In genomic region chr8:48016538-48016937, GRCm38 (mm10) we compare ENCODE assay signal across 8 mouse cellular contexts. TPM values are rescaled to one million over a fixed set of nuclear protein-coding genes. Genes with fewer than 3 reads are reported as not detected.
DNase-seq lines count a peak whose midpoint lies in the region; ATAC-seq and TF ChIP-seq lines count a peak whose summit lies in the region.

No protein-coding gene starts in this region.

- no peaks in the 10 kb centered on the region for H3K27me3 ChIP-seq in forebrain, postnatal 0 days (ENCODE audit: insufficient read depth, low read length)
- H3K27me3 ChIP-seq in hindbrain, embryonic 14.5 days (ENCODE audit: control insufficient read depth, insufficient read depth, low read length): no peaks in the 10 kb centered on the region

- H3K27ac ChIP-seq in forebrain, postnatal 0 days (ENCODE audit: low read depth, low read length): no peak overlapping the region
- no peak overlapping the region for H3K27ac ChIP-seq in hindbrain, embryonic 14.5 days

- ATAC-seq in forebrain, postnatal 0 days: no peak
- 0 out of 2 replicates have a peak, but pooled peaks have one; percentile 24 for ATAC-seq in hindbrain, embryonic 14.5 days (ENCODE audit: low FRiP score)
- ATAC-seq in megakaryocyte, adult 5-6 weeks (ENCODE audit: poor library complexity, severe bottlenecking): peak; percentile 100

- H3K36me3 ChIP-seq in forebrain, postnatal 0 days (ENCODE audit: insufficient read depth): no peaks in the 10 kb centered on the region
- no peaks in the 10 kb centered on the region for H3K36me3 ChIP-seq in hindbrain, embryonic 14.5 days (replicated peaks; ENCODE audit: control insufficient read depth, insufficient read depth)

- no peaks in the 10 kb centered on the region for H3K4me1 ChIP-seq in forebrain, postnatal 0 days (ENCODE audit: insufficient read depth)
- no peaks in the 10 kb centered on the region for H3K4me1 ChIP-seq in hindbrain, embryonic 14.5 days (replicated peaks; ENCODE audit: control insufficient read depth, insufficient read depth, low read length)

- no peaks in the 10 kb centered on the region for H3K9me3 ChIP-seq in forebrain, postnatal 0 days (ENCODE audit: low read length)
- H3K9me3 ChIP-seq in hindbrain, embryonic 14.5 days (ENCODE audit: control insufficient read depth, low read length): no peaks in the 10 kb centered on the region

- H3K4me3 ChIP-seq in forebrain, postnatal 0 days (ENCODE audit: low read depth, low read length): no peak overlapping the region
- no peak overlapping the region for H3K4me3 ChIP-seq in hindbrain, embryonic 14.5 days (replicated peaks; ENCODE audit: low read length)

- no peak overlapping the region for H3K4me2 ChIP-seq in forebrain, postnatal 0 days (ENCODE audit: low read depth)
- H3K4me2 ChIP-seq in hindbrain, embryonic 14.5 days (replicated peaks): no peak overlapping the region

- WGBS in forebrain, postnatal 0 days: 20% methylated on average over 8 of the region's 8 CpGs
- 19% methylated on average over 8 of the region's 8 CpGs for WGBS in hindbrain, embryonic 14.5 days

- H3K9ac ChIP-seq in forebrain, postnatal 0 days: no peak overlapping the region
- no peak overlapping the region for H3K9ac ChIP-seq in hindbrain, embryonic 14.5 days

- peak; percentile 95 for TF ChIP-seq CTCF in forebrain, postnatal 0 days (IDR thresholded peaks at IDR 0.05; ENCODE audit: low read depth)

- DNase-seq in T-cell, adult 2 months (ENCODE audit: low spot score): peak; percentile 43
- peak; percentile 19 for DNase-seq in cerebellum, adult 11-12 months
- peak; percentile 83 for DNase-seq in forebrain, postnatal 0 days
- peak; percentile 88 for DNase-seq in hindbrain, embryonic 14.5 days (ENCODE audit: low spot score)
- peak; percentile 72 to 80 for DNase-seq in layer of hippocampus, postnatal 14 days (ENCODE audit: low spot score in 2 of 2)
- DNase-seq in skeletal muscle tissue, adult 2 months (ENCODE audit: low read depth, low spot score): peak; percentile 54
- DNase-seq in urinary bladder, postnatal 4 days (ENCODE audit: low spot score in 2 of 2): peak; percentile 65 to 83

RNA-seq across cellular contexts. Expression of gene Wwc2, which starts 25.8 kb away (rescaled TPM):
- 7.8 and 8.4 TPM in 2 replicates for total RNA-seq in forebrain, postnatal 0 days (2014; rRNA removed)
- polyA plus RNA-seq in forebrain, postnatal 0 days (2015; fragmentation: Nextera tagmentation; extraction: Ambion mirVana): 3.1 and 4.7 TPM in 2 replicates
- polyA plus RNA-seq in hindbrain, embryonic 14.5 days (2014; fragmentation: Nextera tagmentation; extraction: Ambion mirVana): 7.3 and 7.7 TPM in 2 replicates
- total RNA-seq in layer of hippocampus, postnatal 14 days (2021): 10 to 100 TPM; 28.0 to 29.4 TPM
- total RNA-seq in megakaryocyte, adult 5-6 weeks (2015): 2.0 and 2.1 TPM in 2 replicates
- total RNA-seq in megakaryocyte, adult 5-6 weeks (2017): 2.3 and 2.6 TPM in 2 replicates

Comparison
In these comparisons a context has a peak if more than half of its experiments do, and no peak if none do; other contexts are left out.
1. DNase-seq: peak in every context shown above with its lines; median percentile 88 in hindbrain, embryonic 14.5 days; 83 in forebrain, postnatal 0 days; 76 in layer of hippocampus, postnatal 14 days; 74 in urinary bladder, postnatal 4 days; 54 in skeletal muscle tissue, adult 2 months; 43 in T-cell, adult 2 months; 19 in cerebellum, adult 11-12 months.